Mouse (Mus musculus) T-helper 2 cell (primary cell): ENCODE data around the gene Gpn2.

Experiments
- in situ Hi-C: fragments of 300-600 bp; cut with MboI, MseI; formaldehyde crosslinking; loops from one replicate; pipeline ENCODE4 v1.15.1; 2025; ENCODE audit warnings: high pct_unique_total_duplicates

Gene Gpn2

DNA sequence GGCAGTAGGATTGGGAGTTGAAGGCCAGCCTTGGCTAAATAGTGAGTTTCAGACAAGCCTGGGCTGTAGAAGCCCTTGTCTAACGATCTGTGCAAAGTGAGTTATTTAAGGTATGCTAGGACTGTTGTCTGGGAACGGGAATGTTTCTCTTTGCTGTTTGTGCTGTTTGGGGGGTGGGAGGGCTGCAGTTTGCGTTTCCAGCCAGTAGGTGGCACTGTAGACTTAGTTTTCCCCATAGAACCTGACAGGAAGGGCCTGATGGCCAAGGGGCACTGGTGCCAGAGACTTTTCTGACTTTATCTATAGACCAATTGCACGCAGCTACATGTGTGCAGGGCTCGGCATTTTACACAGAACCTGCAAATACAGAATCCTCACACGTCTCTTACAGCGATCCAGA, 8.4 kb downstream of the Gpn2 start:
- in situ Hi-C loops: loop anchor here (5.0 kb wide), 1 partner anchor 250 kb away; no protein-coding TSS in a partner anchor

- in situ Hi-C loops: no loop called here
These were observed 11.4 kb downstream of the Gpn2 start for GRCm38 (mm10) chr4:133595538-133595937.

DNA sequence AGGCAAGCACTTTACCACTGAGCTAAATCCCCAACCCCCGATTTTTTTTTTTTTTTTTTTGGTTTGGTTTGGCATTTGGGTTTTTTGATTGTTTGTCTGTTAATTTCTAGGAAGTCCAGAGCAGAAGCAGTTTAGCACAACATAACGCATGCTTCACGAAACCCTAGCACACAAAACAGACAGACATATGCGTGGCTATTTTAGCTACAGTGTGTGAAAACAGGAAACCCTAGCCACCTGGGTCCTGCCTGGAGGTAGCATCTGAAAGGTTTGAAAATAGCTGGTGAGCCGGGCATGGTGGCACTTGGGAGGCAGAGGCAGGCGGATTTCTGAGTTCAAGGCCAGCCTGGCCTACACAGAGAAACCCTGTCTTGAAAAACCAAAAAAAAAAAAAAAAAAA, 11.9 kb downstream of the Gpn2 start:
- in situ Hi-C loops: no loop called here

DNA sequence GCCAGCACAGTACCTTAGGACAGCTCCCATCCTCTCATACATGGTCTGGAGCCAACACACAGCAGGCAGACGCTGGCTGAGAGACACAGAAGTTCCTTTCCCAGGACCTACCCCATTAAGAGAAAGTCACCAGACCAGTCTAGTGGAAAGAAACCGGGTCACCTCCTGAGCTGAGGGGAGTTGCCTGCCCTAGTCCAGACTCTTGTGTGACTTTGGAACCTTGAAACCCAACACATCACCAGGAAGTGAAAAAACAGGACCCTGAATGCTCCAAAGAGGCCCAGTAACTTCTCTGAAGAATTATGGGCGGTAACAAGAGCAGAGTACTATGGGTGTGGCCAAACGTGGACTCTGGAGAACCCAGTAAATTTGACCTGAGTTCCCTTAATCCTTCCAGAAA, 14.5 kb downstream of the Gpn2 start:
- in situ Hi-C loops: no loop called here

- in situ Hi-C loops: no loop called here
These were observed 15.0 kb downstream of the Gpn2 start for GRCm38 (mm10) chr4:133599116-133599515.

GRCm38 (mm10) chr4:133599571-133600073, 15.5 kb downstream of the Gpn2 start:
- in situ Hi-C loops: no loop called here

GRCm38 (mm10) chr4:133600306-133600705, 16.1 kb downstream of the Gpn2 start:
- in situ Hi-C loops: no loop called here

GRCm38 (mm10) chr4:133601721-133602218, 17.6 kb downstream of the Gpn2 start, which contains the start of gene Sfn:
TSS of gene Sfn (minus strand) at chr4:133602168.
- in situ Hi-C loops: no loop called here

DNA sequence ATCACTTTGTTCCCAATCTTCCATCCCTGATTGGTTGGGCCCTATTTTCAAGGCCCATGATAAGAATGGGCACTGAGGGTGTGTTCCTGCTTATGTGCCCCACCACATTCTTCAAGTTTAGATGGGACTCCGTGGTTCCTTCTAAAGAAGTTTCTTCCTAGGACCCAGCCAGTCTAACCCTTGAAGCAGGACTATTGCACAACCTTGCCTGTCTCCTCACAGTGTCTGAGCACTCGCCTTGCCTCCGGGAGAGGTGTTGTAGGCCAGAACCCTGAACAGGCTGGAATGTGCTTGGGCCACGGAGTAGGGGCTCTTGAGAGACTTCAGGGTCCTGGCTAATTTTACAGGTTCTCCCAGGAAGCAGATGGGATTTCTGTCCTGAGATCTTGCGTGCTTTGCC, 18.9 kb downstream of the Gpn2 start:
- in situ Hi-C loops: no loop called here

GRCm38 (mm10) chr4:133604175-133604574, 20.0 kb downstream of the Gpn2 start:
- in situ Hi-C loops: no loop called here

DNA sequence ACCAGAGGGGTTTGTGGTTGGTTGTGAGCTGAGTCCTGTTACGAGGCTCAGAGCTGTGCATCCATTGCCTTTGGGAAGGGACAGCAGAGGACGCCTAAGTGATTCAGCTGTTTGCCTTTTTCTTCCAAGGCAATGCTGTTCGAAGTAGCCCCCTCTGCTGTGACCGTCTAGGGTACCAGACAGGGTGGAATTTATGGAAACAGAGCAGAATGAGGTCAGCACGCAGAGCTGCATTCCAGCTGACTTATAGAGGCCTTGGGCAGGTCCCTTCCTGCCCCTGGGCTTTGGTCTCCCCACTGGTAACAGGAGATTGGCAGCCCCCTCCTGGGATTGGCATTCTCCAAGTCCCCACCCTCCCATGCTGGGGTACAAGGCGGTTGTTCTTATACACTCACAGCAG, 20.7 kb downstream of the Gpn2 start:
- in situ Hi-C loops: no loop called here

DNA sequence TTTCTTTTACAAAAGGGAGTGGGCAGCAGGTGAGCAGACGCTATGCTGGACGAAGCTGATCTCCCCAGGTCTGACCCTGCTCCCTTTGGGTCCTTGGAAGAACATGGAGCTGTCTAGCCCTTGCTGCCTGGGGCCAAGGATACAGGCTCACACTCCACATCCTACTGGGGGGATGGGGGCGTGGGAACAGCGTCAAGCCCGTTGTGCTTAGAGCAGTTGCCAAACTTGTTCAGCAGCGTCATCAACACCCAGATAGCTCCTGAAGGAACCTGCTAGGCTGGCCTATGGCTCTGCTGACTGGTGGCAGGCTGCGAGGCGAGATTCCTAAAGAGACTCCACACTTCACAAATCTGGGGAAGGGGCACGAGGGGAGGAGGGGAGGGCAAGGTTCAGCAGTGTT, 21.2 kb downstream of the Gpn2 start:
- in situ Hi-C loops: no loop called here

- in situ Hi-C loops: no loop called here
These were observed 23.1 kb downstream of the Gpn2 start for GRCm38 (mm10) chr4:133607284-133607683.

GRCm38 (mm10) chr4:133609719-133610118, 25.6 kb downstream of the Gpn2 start:
- in situ Hi-C loops: no loop called here

DNA sequence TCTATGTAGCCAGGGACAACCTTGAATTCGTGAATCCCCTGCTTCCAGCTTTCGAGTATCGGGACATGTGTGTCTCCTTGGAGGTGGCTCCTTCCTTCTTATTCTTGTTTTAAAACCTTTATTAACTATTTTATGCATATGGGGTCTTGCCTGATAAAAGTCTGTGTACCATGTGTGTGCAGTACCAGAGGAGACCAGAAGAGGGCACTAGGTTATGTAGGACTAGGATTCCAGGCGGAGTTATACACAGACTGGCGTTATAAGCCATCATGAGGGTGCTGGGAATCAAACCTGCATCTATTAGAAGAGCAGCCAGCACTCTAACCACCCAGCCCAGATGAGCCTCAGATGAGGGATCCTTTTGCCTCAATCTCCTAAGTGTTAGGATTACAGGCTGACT, 27.7 kb downstream of the Gpn2 start:
- in situ Hi-C loops: no loop called here

DNA sequence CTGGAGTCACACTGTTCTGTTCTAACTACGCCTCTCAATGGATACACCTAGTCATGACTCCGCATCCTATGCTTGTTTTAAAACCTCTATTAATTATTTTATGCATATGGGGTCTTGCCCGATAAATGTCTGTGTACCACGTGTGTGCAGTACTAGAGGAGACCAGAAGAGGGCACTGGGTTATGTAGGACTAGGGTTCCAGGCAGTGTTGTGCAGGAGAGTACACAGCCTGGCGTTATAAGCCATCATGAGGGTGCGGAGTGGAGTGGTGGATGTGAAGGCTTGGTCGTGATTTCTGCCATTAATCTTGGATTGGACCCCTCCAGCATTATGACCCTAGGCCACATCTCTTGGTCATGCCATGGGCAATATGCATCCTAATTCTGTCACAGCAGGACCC, 28.3 kb downstream of the Gpn2 start:
- in situ Hi-C loops: no loop called here

DNA sequence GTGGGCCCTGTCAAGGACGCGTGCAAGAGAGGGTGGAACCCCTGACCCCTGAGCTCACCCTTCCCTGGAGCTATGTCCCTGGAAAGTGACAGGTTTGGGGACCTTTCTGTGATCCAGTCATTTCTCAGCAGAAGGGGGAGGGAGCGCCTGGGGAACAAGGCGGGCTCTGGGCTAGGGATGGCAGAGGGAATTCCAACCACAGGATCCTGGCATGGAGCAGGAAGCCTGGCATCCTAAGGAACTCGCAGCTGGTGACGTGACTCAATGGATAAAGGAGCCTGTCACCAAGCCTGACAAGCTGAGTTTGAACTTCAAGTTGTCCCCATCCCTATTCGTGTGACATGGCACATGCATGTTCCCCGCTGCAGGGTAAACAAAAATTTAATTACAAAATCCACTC, 28.9 kb downstream of the Gpn2 start:
- in situ Hi-C loops: no loop called here

DNA sequence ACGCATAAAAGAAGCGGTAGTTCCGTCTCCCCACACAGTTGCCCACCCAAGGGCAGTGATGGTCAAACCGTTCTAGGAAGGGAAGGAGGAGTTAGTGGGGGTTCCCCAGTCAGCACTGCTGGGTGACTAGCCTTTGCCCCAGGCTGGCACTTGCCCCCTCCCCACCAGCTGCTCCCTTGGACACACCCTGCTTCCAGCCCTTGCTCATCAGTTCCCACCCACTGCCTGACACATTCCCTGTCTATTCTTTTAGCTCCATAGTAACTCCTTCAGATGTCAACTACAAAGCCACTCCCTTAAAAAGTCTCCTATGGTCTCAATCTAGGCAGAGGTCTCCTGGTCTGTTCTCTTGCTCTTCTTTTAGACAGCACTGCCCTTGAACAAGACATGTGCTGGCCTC, 29.7 kb downstream of the Gpn2 start:
- in situ Hi-C loops: no loop called here

DNA sequence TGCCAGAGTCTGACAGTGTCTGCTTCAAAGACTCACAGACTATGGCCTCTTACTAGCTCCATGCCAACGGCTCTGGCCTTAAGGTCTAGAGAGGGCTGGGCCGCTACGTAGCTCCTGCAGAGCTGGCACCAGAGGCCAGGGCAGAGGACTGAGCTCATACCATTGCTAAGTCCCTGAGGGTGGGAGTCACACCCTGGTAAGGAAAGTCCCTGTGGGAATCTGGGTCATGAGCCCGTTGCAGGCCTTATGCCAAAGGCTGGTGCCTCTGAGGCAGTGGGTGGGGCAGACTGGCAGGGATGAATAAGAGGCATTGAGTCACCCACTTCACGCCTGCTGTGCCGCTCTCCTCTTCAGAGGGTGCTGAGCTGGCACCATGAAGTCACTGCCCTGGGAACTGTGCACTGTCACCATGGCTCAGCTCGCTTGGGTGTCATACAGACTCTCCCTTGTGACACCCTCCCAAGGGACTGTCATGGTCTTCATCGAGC, 30.2 kb downstream of the Gpn2 start:
- in situ Hi-C loops: no loop called here

DNA sequence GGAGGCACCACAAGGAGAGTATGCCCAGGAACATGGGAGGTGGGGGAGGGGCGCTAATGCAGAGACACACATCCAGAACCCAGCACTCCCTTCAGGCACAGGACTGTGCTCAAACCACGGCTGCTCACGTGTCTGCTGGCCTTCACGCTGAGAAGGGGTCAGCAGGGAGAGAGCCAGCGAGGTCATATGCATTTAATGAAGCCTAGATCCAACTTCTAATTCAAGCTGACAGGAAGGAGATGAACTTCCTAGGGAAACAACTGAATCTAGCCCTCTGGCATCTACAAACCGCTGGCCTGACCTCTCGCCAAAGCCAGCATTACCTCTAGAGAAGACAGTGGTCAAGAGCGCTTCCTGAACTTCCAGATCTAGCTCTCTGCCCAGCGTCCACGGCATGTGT, 31.3 kb downstream of the Gpn2 start:
- in situ Hi-C loops: no loop called here

DNA sequence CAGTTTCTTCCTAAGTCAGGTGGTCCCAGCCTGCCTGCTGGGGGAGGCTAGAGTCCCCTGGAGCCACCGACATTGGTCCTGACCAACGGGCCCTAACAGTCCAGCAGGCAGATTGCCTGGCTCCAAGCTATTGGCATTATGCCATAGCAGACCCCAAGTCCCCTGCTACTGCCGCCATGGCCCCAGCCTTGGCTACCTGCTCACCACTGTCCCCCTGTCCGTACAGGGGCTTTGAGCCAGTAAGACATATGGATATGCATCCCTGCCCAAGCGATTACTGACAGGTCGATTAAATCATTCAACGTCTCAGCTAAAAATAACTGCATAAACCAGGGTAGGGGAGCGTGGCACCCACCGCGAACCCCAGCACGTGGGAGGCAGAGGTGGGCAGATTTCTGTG, 33.8 kb downstream of the Gpn2 start:
- in situ Hi-C loops: no loop called here

- in situ Hi-C loops: no loop called here
These were observed 35.4 kb downstream of the Gpn2 start for GRCm38 (mm10) chr4:133619473-133620136.

- in situ Hi-C loops: no loop called here
These were observed 36.5 kb downstream of the Gpn2 start for GRCm38 (mm10) chr4:133620668-133621067.
